Mouse (Mus musculus) midbrain, embryonic 10.5 days (tissue): ENCODE results near the gene Ndrg2. TPM values are rescaled to one million over a fixed set of nuclear protein-coding genes. Genes with fewer than 3 reads are reported as not detected.
A peak's percentile ranks its signal among the peaks of the same experiment; 100 is the strongest.

Experiments
- DNase-seq: peaks from one replicate; pipeline ENCODE4 v3.0.0-alpha.2; 2017; ENCODE audit warnings: low spot score
- H3K27ac ChIP-seq: fragments of 300-500 bp; sonication (generic); replicated peaks from 2 replicates; pipeline ENCODE4 v1.5.1; 2016; ENCODE audit warnings: mild to moderate bottlenecking
- H3K27me3 ChIP-seq: fragments of 300-500 bp; sonication (generic); 2 replicates; pipeline ENCODE4 v1.6.1; 2016; ENCODE audit warnings: low read depth, mild to moderate bottlenecking; ENCODE audit not compliant: poor library complexity, severe bottlenecking
- H3K36me3 ChIP-seq: fragments of 300-500 bp; sonication (generic); 2 replicates; pipeline ENCODE4 v1.6.1; 2016; ENCODE audit warnings: mild to moderate bottlenecking, moderate library complexity
- H3K4me1 ChIP-seq: fragments of 300-500 bp; sonication (generic); 2 replicates; pipeline ENCODE4 v1.6.1; 2016
- H3K4me3 ChIP-seq: fragments of 300-500 bp; sonication (generic); 2 replicates; pipeline ENCODE4 v1.5.1; 2016; ENCODE audit warnings: mild to moderate bottlenecking, moderate library complexity
- H3K9me3 ChIP-seq: fragments of 300-500 bp; sonication (generic); replicated peaks from 2 replicates; pipeline ENCODE4 v1.6.1; 2016; ENCODE audit warnings: mild to moderate bottlenecking
- WGBS: fragments of 180-500 bp; shearing (Covaris S2); methylation state at CpG from one replicate; pipeline ENCODE4 v1.1.7; 2016; 5-methylcytosine and 5-hydroxymethylcytosine counted together
- polyA plus RNA-seq: library from polyadenylated mRNA; unstranded; fragments of >200 nt; fragmentation: Nextera tagmentation; extraction: Ambion mirVana; gene quantifications from 2 replicates; pipeline ENCODE4 v1.2.1, GENCODE M21; 2016

The Ndrg2 gene
- polyA plus RNA-seq, 1 experiment from 2014 or later: 8.4 TPM

GRCm38 (mm10) chr14:51904706-51905105 is 9.3 kb downstream of the Ndrg2 start:
- H3K36me3 ChIP-seq: no peaks in the 10 kb centered on the region
- no peak overlapping the region for H3K27ac ChIP-seq
- no peak for DNase-seq
- H3K4me3 ChIP-seq: no peak overlapping the region
- no peaks in the 10 kb centered on the region for H3K27me3 ChIP-seq
- peaks cover 6% of the 10 kb centered on the region; the same call in 1 of the 2 replicates for H3K4me1 ChIP-seq
- H3K9me3 ChIP-seq: no peaks in the 10 kb centered on the region
- WGBS: 78% methylated on average over 7 of the region's 7 CpGs

- Histone ChIP-seq H3K4me3 (no peak overlapping the region), H3K4me1 (peaks cover 6% of the 10 kb centered on the region; the same call in 1 of the 2 replicates), H3K27me3 (no peaks in the 10 kb centered on the region), H3K9me3 (no peaks in the 10 kb centered on the region), H3K36me3 (no peaks in the 10 kb centered on the region), H3K27ac (0 out of 2 replicates have a peak overlapping the region, but pooled peaks have one; percentile 1)
- no peak for DNase-seq
- 92% methylated on average over 9 of the region's 9 CpGs for WGBS
Measured at GRCm38 (mm10) chr14:51903782-51904181, 10.2 kb downstream of the Ndrg2 start.

- WGBS: 60% methylated on average over 9 of the region's 9 CpGs
- Histone ChIP-seq H3K4me1 (peaks cover 6% of the 10 kb centered on the region; the same call in 1 of the 2 replicates), H3K27ac (no peak overlapping the region), H3K36me3 (no peaks in the 10 kb centered on the region), H3K9me3 (no peaks in the 10 kb centered on the region), H3K4me3 (no peak overlapping the region), H3K27me3 (no peaks in the 10 kb centered on the region)
- peak; percentile 80 for DNase-seq
Measured at GRCm38 (mm10) chr14:51902806-51903710, 10.9 kb downstream of the Ndrg2 start.

- DNase-seq: no peak
- no peaks in the 10 kb centered on the region for H3K9me3 ChIP-seq
- WGBS: 97% methylated on average over 1 of the region's 1 CpGs
- H3K4me1 ChIP-seq: no peaks in the 10 kb centered on the region
- no peaks in the 10 kb centered on the region for H3K27me3 ChIP-seq
- no peak overlapping the region for H3K27ac ChIP-seq
- peaks cover 7% of the 10 kb centered on the region for H3K36me3 ChIP-seq
- H3K4me3 ChIP-seq: no peak overlapping the region
Measured at GRCm38 (mm10) chr14:51899351-51899750, 14.6 kb downstream of the Ndrg2 start.

GRCm38 (mm10) chr14:51896539-51897170 is 17.3 kb downstream of the Ndrg2 start:
- H3K36me3 ChIP-seq: peaks cover 15% of the 10 kb centered on the region
- 88% methylated on average over 8 of the region's 8 CpGs for WGBS
- no peak overlapping the region for H3K4me3 ChIP-seq
- no peaks in the 10 kb centered on the region for H3K27me3 ChIP-seq
- no peak overlapping the region for H3K27ac ChIP-seq
- 0 out of 2 replicates have a peak, but pooled peaks cover 4% of the 10 kb centered on the region for H3K4me1 ChIP-seq
- no peak for DNase-seq
- H3K9me3 ChIP-seq: no peaks in the 10 kb centered on the region

- H3K36me3 ChIP-seq: peaks cover 21% of the 10 kb centered on the region
- no peak overlapping the region for H3K4me3 ChIP-seq
- DNase-seq: no peak
- H3K27me3 ChIP-seq: no peaks in the 10 kb centered on the region
- H3K4me1 ChIP-seq: 0 out of 2 replicates have a peak, but pooled peaks cover 4% of the 10 kb centered on the region
- H3K9me3 ChIP-seq: no peaks in the 10 kb centered on the region
- no peak overlapping the region for H3K27ac ChIP-seq
- whole genome bisulfite sequencing: 81% methylated on average over 6 of the region's 6 CpGs
Measured at GRCm38 (mm10) chr14:51896019-51896418, 17.9 kb downstream of the Ndrg2 start.

GRCm38 (mm10) chr14:51895071-51895470 is 18.9 kb downstream of the Ndrg2 start:
- Histone ChIP-seq H3K4me3 (no peak overlapping the region), H3K4me1 (0 out of 2 replicates have a peak, but pooled peaks cover 4% of the 10 kb centered on the region), H3K36me3 (peaks cover 31% of the 10 kb centered on the region), H3K27ac (no peak overlapping the region; the same call in 1 of the 2 replicates), H3K9me3 (no peaks in the 10 kb centered on the region), H3K27me3 (no peaks in the 10 kb centered on the region)
- WGBS: 81% methylated on average over 14 of the region's 14 CpGs
- DNase-seq: no peak

- 65% methylated on average over 3 of the region's 3 CpGs for WGBS
- no peaks in the 10 kb centered on the region for H3K9me3 ChIP-seq
- no peak overlapping the region for H3K4me3 ChIP-seq
- H3K27me3 ChIP-seq: no peaks in the 10 kb centered on the region
- no peak for DNase-seq
- no peak overlapping the region for H3K27ac ChIP-seq
- H3K36me3 ChIP-seq: peaks cover 43% of the 10 kb centered on the region
- H3K4me1 ChIP-seq: 0 out of 2 replicates have a peak, but pooled peaks cover 4% of the 10 kb centered on the region
Measured at GRCm38 (mm10) chr14:51893809-51894208, 20.1 kb downstream of the Ndrg2 start.

- Histone ChIP-seq H3K4me3 (no peak overlapping the region), H3K27me3 (no peaks in the 10 kb centered on the region), H3K27ac (no peak overlapping the region), H3K9me3 (no peaks in the 10 kb centered on the region), H3K36me3 (peaks cover 49% of the 10 kb centered on the region), H3K4me1 (0 out of 2 replicates have a peak, but pooled peaks cover 4% of the 10 kb centered on the region)
- 20% methylated on average over 10 of the region's 10 CpGs for WGBS
- no peak for DNase-seq
Measured at GRCm38 (mm10) chr14:51893094-51893794, 20.7 kb downstream of the Ndrg2 start.

- peaks cover 58% of the 10 kb centered on the region for H3K36me3 ChIP-seq
- 91% methylated on average over 9 of the region's 9 CpGs for WGBS
- H3K4me1 ChIP-seq: 0 out of 2 replicates have a peak, but pooled peaks cover 4% of the 10 kb centered on the region
Measured at GRCm38 (mm10) chr14:51892191-51892939, 21.6 kb downstream of the Ndrg2 start, which contains the start of gene Slc39a2. TSS of gene Slc39a2 (plus strand) at chr14:51892889.

GRCm38 (mm10) chr14:51889833-51890232 is 24.1 kb downstream of the Ndrg2 start:
- no peak overlapping the region for H3K4me3 ChIP-seq
- no peak for DNase-seq
- no peaks in the 10 kb centered on the region for H3K9me3 ChIP-seq
- H3K4me1 ChIP-seq: peaks cover 22% of the 10 kb centered on the region
- no peak overlapping the region for H3K27ac ChIP-seq
- H3K27me3 ChIP-seq: no peaks in the 10 kb centered on the region
- peaks cover 67% of the 10 kb centered on the region for H3K36me3 ChIP-seq
- WGBS: 90% methylated on average over 6 of the region's 6 CpGs

More at GRCm38 (mm10) chr14:51892191-51892939, 21.6 kb downstream of the Ndrg2 start, which contains the start of gene Slc39a2:
- Histone ChIP-seq H3K27me3 (no peaks in the 10 kb centered on the region), H3K4me3 (no peak within 1 kb of the TSS), H3K27ac (no peak within 1 kb of the TSS), H3K9me3 (no peaks in the 10 kb centered on the region)
- DNase-seq: no peak

- 45% methylated on average over 6 of the region's 6 CpGs for WGBS
- Histone ChIP-seq H3K27me3 (no peaks in the 10 kb centered on the region), H3K27ac (no peak overlapping the region), H3K4me1 (peaks cover 18% of the 10 kb centered on the region), H3K4me3 (peak overlapping the region; percentile 78), H3K36me3 (peaks cover 51% of the 10 kb centered on the region), H3K9me3 (no peaks in the 10 kb centered on the region)
- no peak for DNase-seq
Measured at GRCm38 (mm10) chr14:51886051-51886450, 27.9 kb downstream of the Ndrg2 start.
